Mouse (Mus musculus): ENCODE data around the gene Rxrg.

Rxrg gene

DNA sequence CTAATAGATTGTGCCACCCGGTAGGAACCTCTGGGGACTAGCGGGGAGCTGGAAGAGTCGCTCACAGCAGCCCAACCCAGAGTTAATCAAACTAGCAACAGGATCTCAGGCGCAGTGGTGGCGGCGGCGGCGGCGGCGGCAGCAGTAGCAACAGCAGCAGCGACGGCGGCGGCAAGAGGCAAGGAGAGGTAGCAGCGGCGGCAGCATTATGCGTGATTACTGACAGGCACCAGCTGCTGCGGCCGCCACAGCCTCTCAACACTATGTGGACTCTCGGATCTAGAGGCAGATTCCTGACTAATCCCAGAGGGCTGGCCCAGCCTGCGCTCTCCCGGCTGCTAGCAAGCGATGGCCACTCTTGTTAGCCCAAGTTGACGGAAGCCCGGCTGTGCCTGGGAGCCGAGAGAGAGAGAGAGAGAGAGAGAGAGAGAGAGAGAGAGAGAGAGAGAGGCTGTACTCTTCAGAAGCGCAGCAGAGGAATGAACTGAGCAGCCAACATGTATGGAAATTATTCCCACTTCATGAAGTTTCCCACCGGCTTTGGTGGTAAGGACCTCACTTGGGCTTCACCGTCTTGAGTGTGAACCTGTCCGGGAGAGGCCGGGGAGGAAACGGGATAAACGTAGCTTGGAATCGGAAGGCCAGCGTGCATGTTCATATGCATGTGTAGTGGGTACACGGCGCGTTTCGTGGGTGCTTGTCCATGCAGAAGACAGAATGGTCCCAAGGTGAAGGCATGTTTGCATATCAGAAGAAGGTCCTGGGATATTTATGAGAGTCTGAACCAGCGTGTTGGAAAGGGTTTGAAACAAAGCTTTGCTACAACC, at the start of gene Rxrg:
Gene Rxrg (plus strand): TSS at position 130 of the 827 bp plus-strand sequence.
- peak in 1 of 2 experiments; percentile 1 for DNase-seq (ENCODE audit: low spot score in 2 of 2)

DNA sequence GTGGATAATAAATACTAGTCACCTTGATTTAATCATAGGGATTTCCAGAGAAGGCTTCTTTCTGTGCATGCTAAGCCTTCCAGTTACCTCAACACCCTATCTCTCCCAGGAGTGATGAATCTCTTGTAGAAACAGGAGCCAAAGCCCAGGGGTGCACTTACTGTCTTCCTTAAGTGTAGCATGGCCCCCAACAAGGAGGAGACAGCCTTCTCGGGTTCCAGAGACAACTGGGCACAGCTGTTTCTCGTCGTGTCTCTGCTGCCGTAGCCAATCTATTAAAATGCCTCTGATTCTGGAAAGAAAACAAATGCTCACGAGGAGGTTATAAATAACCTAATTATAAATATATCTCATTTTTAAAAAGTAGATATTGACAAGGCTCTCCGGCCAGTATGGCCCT, 48.9 kb upstream of the Rxrg start:
- DNase-seq (ENCODE audit: low spot score in 2 of 2): no peak

DNA sequence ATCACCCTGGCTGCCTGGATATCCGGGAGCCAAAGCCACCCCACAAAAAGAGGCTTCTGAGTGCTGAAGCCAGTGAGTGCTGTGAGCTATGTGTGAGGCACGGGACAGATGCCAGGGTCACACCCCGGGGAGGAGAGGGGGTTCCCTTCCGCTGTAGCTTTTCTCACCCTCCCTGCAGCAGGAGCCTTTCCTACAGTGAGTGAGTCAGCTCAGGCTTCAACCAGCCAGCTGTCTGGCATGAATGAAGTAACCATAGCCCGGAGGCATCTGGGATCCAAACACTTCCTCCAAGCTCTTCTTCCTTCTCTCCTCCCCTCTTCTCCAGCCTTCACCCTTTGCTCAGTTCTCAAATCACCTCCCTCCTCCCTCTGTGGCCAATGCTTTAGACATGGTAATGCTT, 46.6 kb upstream of the Rxrg start:
- peak; percentile 45 to 54 for DNase-seq (ENCODE audit: low spot score in 2 of 2)

DNA sequence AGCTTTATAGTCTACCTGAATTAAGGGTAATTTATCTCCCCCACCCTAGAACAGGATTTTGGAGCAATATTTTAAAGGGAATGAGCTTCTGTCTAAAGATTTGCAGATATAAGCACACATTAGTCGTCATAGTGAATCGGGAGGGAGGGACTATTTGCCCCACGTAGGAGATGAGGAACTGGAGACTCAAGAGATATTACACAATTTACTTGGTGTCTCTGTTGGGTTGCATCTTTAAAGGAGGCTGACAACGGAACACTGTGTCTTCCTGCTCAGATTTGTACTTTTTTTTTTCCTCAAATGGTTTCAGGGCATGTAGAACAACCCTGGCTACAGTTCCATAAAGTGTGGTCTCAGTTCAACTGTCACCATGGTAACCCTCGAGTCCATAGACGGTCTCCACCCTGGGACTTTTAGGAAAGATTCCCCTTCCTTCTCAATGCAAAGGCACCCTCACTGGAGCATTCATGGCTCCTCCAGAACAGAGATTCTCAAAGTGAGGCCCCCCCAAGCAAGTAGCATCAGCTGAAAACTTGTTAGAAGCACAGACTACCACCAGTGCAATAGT, 44.1 kb upstream of the Rxrg start:
- DNase-seq (ENCODE audit: low spot score in 2 of 2): no peak

DNA sequence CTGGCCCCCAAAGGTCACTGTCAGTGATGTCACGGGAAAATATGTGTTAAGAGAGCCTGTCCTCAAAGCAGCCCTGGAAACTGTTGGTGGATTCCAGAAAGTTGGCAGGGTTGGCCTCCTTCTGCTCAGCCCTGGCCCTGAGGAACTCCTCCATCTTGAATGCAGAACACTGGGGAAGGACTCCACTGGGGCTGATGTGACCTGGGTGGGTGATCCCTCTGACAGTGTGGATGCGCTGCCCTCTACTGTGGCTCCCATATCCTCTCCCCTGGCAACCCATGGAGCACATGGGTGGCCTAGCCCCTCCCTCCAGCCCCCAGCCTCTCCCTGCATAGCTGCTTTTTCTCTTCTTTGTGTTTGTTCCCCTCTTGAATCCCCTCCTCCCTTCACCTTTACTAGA, 31.6 kb upstream of the Rxrg start:
- DNase-seq (ENCODE audit: low spot score in 2 of 2): no peak

DNA sequence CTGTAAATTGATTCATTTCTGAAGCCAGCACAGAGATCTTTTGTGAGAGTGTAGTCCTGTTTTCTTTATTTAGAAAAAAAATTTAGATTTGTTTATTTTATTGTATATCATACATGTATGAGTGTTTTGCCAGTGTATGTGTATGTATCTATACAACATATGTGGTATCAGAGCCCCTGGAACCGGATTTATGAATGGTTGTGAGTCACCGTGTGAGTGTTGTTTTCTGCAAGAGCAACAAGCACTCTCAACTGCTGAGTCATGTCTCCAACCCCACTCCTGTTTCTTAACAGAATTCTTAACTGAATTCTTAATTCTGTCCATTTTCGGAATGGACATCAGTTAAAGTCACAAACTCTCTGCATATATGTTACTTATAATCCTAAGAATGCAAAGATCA, 19.1 kb upstream of the Rxrg start:
- no peak for DNase-seq (ENCODE audit: low spot score in 2 of 2)

DNA sequence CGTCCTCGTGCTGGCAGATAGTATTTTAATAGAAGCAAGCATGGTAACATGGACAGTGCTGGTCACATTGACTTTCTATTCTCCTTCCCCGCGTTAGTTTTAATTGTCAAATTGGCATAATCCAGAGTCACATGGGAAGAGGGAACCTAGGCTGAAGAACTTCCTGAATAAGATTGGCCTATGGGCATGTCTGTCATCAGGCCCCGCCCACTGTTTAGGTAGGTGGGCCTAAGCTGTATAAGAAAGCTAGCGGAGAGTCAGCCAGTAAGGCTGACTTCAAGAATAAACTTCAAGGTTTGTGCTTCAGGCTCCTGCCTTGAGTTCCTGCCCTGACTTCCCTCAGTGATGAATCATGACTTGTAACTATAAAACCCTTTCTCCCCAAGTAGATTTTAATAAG, 15.0 kb upstream of the Rxrg start:
- no peak for DNase-seq (ENCODE audit: low spot score in 2 of 2)

DNA sequence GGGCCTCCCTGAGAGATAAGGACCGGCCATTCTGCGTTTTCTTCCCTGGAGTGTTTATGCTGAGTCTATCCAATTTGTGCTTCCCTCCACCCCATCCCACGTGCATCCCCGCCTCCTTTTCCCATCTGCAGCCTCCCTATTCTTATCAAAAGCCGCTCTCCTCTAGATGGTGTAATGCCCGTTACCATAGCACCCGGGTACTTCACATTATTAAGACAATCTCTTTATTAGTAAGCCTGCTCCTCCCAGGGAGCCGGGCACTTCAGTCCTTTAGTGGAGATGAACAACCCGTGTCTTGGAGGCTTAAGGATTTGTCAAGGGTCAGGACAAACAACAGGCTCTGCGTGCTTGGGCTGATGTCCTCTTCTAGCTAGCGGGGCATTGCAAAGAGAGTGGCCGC, 14.3 kb upstream of the Rxrg start:
- no peak for DNase-seq (ENCODE audit: low spot score in 2 of 2)

DNA sequence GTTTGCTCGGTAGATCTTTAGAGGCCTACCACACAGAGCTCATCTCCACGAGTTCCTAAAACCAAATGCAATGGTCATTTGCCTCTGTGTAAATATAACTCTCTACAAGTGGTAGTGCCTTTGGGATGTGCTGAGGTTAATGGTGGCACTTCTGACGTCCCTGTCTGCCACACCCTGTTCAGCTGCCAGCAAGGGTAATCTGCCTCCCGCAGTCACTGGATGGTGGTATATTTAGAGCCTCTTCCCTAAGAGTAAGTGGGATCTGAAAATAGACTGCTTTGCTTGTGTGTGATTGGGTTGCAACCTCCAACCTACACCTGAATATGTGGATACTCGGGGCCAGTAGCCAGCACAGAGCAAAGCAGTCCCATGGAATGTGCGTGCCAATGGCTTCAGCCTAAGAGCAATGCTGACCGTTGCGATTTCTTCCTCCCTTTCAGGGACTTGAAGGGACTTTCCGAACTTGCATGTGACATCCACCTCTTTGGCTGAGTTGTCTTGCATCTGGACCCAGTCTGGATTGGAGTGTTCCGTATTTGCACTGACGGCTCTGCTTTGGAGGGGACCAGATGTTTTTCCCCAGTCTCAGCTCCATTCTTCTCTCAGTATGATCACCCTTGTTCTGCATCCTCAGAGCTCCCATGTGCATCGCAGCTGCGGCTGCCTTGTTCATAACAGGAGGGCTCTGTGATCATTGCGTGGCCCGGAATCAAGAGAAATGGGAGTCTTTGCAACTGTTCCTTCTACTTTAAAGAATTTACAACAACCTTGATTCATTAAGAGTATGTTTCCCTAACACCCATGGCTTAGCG, 9.2 kb upstream of the Rxrg start:
- no peak for DNase-seq (ENCODE audit: low spot score in 2 of 2)

DNA sequence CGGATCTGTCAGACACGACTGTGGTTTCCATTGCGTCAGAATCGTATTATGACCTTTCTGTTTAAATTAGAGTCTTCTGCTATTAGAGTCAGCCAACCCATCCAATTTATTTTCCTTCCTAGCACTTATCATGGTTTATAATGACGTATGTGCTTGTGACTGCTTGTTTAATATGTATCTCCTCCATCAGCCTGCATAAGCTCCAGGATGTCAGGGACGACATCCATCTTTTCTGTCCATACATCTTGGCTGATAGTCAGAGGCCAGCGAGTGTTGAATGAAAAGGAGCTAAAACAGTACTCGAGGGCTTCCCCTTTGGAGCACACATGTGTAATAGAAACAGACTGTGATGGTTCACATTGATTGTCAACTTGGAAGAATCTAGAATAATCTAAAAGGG, 6.0 kb upstream of the Rxrg start:
- no peak for DNase-seq (ENCODE audit: low spot score in 2 of 2)

DNA sequence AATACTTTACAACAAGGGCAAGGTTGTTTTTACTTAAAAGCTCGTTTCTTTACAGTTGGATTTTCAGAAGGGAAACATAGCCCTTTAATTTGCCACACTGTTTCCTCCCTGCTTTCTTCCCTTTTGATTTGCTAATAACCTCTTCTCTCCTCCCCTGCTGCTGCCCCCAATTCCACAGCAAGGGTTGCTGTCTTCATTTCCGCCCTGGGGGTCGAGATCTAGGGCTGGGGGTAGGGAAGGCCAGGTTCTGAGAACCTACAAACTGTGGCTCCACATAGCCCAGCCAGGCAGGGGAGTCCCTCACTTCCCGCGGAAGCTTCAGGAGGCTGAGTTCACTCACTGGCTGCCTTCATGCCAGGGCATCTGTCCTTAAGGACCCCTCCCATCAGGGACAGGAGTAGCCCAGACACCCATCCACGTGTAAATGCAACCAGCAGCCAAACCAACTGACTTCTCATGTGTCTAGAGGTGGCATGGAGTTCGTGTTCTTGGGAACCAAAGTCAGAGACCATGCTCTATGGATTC, 1.1 kb downstream of the Rxrg start:
- no peak for DNase-seq (ENCODE audit: low spot score in 2 of 2)

DNA sequence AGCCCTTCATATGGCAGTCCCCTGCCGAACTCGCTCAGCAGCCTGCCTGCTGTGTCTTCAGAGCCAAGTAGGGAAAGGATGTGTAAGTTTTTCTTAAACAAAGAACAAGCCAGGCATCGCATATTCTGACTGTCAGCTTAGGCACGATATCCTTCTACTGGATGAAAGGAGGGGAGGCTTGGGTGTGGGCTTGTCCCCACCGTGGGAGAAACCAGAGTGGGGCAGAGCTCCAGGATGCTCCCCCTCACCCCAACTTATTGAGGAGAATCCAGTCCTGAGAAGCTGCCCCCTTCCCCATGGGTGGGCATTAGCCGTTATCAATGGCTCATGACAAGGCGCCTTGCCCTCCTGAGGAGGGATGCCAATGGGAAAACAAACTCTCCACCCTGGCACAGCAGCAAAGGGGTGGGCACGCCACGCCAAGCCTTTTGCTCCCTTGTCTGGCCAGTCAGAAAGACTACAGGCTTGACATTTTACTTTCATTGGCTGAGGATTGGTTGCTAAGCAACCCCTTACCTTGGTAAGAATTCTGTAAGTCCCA, 10.1 kb downstream of the Rxrg start:
- DNase-seq (ENCODE audit: low spot score in 2 of 2): no peak

DNA sequence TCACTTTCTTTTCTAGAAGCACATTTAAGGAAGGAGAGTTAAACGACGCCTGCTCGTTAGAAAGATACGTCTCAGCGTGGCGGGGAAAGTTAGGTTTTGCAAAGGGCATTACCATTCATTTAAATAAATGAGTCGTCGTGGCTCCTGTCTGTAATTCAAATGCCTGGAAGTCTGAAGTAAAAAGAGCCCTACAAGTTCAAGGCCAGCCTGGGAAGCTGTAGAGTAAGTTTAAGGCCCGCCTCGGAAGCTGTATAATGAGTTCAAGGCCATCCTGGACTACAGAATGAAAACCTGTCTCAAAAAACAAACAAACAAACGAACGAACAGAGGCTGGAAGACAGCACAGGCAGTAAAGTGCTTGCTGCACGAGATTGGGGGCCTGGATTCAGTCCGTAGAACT, 18.9 kb downstream of the Rxrg start:
- DNase-seq (ENCODE audit: low spot score in 2 of 2): no peak

DNA sequence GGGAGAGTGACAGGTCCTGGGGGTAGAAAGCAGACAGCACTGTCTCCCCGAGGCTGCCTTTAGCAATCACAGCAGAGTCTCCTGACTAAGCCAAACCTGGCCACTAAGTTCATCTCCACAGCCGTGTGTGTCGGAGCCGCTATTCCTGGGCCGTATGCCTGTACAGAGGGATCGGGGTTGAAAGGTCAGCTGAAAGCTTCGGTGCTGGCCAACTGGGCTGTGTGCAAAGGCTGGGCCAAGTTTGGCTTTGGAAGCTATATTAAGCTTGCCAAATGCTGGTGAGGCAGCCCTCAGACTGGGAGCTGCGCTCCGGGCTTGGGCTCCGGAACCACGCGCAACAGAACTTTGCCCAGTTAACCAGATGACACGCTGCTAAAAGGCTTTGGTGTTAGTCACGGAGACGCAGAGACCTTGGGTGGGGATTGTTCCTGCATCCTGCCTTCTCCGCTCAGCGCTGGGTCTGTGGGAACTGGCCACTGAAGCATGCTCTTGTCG, 19.9 kb downstream of the Rxrg start:
- DNase-seq (ENCODE audit: low spot score in 2 of 2): no peak

DNA sequence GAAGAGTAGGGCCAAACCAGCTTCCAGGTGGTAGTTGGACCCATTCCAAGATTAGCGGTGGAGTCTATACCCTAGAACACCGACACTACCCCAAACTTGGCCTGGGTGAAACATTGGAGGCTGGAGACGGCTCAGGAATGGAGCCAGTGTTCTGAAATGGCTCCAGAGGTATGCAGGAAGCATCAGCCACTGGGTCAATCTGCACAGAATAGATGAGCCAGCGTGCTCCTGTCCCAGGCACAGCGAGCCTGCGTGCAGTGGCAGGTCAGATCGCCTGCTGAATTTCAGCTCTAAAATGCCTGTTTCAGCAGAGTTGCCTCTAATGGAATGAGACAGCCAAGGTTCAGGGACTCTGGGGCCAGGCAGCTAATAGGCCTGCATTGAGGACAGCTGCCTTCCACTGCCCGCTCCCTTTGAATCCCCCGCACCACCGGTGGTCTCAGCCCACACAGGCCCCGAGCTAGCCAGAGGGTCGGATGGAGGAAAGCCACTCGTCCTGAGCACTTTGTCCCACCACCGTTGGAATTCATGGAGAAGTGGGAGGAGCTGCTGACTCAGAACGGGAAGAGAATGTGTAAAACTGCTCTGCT, 22.1 kb downstream of the Rxrg start:
- DNase-seq (ENCODE audit: low spot score in 2 of 2): no peak

DNA sequence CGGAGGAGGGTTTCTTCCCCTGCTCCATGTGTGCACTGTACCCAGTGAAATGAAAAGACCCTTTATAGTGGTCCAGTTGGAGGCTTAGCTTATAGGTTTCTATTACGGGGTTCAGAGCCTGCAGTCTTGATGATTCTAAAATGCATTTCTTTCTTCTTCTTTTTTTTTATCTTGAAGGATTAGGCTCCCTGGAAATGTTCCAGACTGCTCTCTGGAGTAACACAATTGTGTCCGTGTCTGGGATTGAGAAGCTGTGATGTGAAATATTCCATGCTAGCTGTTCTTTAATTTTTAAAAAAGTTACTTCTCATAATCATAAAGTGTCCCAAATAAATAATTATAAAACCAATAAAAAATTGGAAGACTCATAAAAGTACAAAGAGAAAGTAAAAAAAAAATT, 26.9 kb downstream of the Rxrg start:
- no peak for DNase-seq (ENCODE audit: low spot score in 2 of 2)

DNA sequence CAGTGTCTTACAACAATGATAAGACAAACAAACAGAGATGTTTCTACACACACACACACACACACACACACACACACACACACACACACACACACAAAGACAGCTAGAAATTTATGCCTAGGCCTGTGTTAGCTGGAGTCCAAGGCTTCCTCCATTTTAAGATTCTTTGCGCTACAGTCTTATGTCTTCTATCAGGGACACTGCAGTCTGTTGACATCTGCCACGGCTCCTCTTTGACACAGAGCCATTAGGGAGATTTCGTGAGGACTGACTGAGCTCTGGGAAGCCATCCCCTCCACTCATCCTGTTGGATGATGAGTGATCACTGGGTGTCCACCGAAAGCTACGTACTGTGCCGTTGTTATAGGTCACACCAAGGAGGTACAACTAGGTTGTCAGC, 33.6 kb downstream of the Rxrg start:
- DNase-seq (ENCODE audit: low spot score in 2 of 2): no peak

DNA sequence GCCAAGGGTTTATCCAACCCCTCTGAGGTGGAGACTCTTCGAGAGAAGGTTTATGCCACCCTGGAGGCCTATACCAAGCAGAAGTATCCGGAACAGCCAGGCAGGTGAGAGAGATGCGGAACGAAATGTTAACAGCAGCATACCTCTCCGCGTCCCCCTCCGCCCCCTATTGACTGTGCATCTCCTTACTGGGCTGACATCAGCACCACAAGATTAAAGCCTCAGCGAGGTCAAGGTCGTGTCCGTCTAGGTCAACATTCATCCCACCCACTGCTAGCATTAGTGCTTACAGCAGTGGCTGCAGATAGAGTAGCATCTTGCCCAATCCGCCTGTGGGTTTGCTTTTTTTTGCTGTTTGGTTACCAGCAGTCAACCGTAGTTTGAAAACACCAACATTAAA, 37.5 kb downstream of the Rxrg start:
- DNase-seq (ENCODE audit: low spot score in 2 of 2): no peak

DNA sequence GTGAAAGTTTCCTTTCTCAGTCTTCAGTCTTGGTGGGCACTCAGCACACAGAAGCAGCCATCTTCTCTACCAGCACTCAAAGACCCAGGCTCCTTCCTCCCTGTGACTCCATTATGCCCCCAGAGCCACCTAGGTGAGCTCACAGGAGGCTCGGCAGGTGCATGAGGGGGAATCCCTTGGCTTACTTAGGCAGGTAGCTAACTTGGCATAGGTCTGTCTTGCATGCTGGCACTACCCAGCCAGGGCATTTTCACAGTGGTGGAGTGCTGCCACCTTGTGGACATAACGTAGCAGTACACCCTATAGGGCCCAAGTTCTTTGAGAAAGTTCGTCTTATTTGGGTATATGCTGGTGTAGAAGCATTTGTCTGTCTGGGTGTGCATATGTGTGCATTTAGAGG, 38.8 kb downstream of the Rxrg start:
- peak; percentile 26 to 42 for DNase-seq (ENCODE audit: low spot score in 2 of 2)

DNA sequence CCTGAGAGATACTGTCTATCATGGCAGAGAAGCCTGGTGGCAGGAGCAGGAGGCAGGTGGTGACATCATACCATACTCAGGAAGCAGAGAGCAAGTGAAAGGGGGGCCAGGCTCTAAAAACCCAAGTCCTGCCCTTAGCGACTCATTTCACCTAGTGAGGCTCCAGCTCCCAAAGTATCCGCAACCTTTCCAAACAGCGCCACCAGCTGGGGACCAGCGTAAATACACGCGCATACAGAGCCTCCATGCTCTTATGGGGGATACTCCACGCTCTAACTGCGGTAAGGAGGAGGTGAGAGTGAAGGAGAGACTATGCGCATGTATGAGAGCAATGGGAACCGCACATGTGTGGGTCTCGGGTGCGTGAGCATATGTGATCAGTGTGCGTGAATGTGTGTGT, 39.9 kb downstream of the Rxrg start:
- no peak for DNase-seq (ENCODE audit: low spot score in 2 of 2)

DNA sequence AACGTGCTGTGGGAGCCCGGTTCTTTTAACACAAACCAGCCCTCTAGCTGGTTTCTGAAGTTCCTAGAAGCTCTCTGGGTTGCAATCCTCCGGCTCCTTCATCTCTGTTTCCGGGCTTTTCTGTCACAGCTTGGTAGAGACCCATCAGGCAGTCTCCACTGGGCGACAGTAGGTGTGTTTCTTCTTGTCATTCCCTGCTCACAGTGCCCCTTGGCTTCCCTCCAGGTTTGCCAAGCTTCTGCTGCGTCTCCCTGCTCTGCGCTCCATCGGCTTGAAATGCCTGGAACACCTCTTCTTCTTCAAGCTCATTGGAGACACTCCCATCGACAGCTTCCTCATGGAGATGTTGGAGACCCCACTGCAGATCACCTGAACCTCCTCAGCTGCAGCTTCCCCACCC, 40.7 kb downstream of the Rxrg start:
- DNase-seq (ENCODE audit: low spot score in 2 of 2): no peak
